Mouse (Mus musculus) cortical plate, adult 2 months (tissue): ENCODE measurements around the gene Sgf29. TPM values are rescaled to one million over a fixed set of nuclear protein-coding genes. Genes with fewer than 3 reads are reported as not detected.

Experiments used
- H3K27ac ChIP-seq: fragments of 200-500 bp; 2 replicates; pipeline ENCODE4 v1.5.1; 2012; ENCODE audit warnings: low read length, control low read depth, inconsistent platforms; ENCODE audit not compliant: insufficient read depth
- H3K4me1 ChIP-seq: fragments of 200-500 bp; 2 replicates; pipeline ENCODE4 v1.6.1; 2011; ENCODE audit warnings: low read length; ENCODE audit not compliant: control insufficient read depth, insufficient read depth
- H3K4me3 ChIP-seq: fragments of 200-500 bp; 2 replicates; pipeline ENCODE4 v1.5.1; 2011; ENCODE audit warnings: mild to moderate bottlenecking, low read length, control low read depth; ENCODE audit not compliant: insufficient read depth
- CTCF ChIP-seq: fragments of 200-500 bp; IDR thresholded peaks from 2 replicates; pipeline ENCODE4 v1.5.1; 2011; ENCODE audit warnings: mild to moderate bottlenecking, control low read depth, low read length; ENCODE audit not compliant: insufficient read depth; ENCODE audit errors: extremely low read depth
- POLR2A ChIP-seq: fragments of 200-500 bp; IDR thresholded peaks from 2 replicates; pipeline ENCODE4 v1.6.1; 2011; ENCODE audit warnings: mild to moderate bottlenecking, low read length, control low read depth; ENCODE audit not compliant: insufficient read depth; ENCODE audit errors: extremely low read depth
- polyA plus RNA-seq: library from polyadenylated mRNA; depleted of rRNA; stranded (reverse); fragments of >200 nt; gene quantifications from 2 replicates; pipeline ENCODE4 v1.2.3, GENCODE M21; 2012

The Sgf29 gene
- polyA plus RNA-seq, 1 experiment: 43.4 TPM

DNA sequence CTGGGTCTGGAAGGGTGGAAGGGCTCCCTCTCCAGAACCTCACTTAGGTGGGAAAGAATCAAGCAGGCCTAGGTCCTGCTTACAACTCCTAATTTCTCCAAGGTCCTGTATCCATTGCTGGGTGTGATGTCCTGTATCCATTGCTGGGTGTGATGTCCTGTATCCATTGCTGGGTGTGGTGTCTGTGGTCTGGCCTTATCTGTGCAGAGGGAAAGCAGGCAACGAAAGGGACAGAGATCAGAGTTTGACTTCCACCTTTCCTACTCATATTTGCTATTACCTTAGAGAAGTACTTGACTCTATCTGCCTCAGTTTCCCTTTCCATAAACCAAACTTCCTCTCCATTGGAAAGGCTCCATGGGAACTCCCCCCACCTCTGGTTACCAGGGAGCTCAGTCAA is 25.7 kb upstream of the Sgf29 start:
- no peak overlapping the region for H3K4me3 ChIP-seq
- H3K4me1 ChIP-seq: no peaks in the 10 kb centered on the region
- no peak for TF ChIP-seq POLR2A
- no peak for TF ChIP-seq CTCF
- H3K27ac ChIP-seq: no peak overlapping the region

DNA sequence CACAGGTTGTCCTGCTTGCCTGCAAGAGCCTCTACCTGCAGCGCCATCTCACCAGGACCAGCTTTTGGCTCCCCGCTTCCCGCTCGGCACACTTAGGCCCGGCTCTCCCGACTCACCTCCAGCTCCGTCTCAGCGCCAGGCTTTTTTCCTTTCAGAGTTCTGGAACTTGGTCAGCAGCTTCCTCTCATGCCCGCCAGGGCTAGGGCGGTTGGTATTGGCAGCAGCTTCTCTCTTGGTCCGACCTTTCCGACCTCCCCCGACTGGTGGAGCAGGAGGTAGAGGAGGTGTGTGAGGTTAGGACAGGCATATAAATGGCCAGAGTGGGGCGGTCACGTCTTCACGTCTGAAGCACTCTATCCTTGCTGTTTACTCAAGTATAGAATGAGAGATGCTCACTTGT is 24.3 kb upstream of the Sgf29 start:
- Histone ChIP-seq H3K27ac (no peak overlapping the region), H3K4me1 (no peaks in the 10 kb centered on the region), H3K4me3 (no peak overlapping the region)
- no peak for TF ChIP-seq CTCF
- no peak for TF ChIP-seq POLR2A

DNA sequence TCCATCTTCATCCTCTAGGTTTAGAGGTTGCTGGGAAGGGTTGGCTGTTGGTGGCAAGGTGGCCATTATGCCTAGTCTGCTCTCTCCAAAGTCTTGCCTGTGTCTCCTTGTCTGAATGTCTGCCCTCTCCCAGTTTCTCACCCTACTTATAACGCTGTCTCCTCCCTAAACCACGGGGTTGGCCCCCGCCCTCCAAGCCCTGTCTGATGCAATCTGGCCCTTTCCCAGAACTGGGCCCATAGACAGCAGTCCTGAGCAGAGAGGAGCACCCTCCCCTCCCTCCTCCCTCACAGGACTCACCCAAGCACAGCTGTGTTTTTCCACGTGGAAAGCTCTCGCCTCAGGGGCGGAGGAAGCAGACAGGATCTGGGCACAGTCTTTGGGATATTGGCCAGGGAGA is 23.7 kb upstream of the Sgf29 start:
- no peaks in the 10 kb centered on the region for H3K4me1 ChIP-seq
- H3K27ac ChIP-seq: no peak overlapping the region
- no peak overlapping the region for H3K4me3 ChIP-seq
- TF ChIP-seq CTCF (no peak), POLR2A (no peak)

DNA sequence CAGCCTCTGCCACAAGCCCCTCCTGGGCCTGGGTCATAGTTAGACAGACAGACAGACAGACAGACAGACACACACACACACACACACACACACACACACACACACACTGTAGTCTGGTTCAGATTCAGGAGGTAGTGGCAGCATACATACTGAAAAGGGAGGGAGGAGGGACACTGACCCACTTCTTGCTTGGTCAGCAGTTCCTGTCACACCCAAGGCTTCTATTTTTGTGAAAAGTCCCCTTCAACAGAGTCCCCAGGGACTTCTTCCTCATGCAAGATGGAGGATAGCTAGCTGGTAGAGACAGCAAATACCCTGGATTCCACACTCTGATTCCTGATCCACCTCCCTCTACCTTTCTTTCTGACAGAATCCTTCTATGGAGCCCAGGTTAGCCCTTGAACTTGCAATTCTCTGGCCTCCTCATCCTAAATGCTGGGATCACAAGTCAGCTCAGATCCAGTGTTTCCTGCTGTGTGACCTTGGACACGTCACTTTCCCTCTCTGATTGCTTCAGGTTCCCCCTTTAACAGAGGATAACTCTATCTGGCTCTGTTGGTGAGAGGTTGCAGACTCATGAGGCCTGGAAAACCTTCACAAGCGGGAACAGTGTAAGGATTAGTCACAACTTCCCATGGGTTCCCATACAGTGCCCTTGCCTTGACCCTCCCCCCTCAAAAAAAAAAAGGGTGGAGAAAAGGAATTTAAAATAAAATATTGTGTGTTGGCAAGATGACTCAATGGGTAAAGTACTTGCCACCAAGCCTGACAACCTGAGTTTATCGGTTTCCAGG is 23.1 kb upstream of the Sgf29 start:
- H3K27ac ChIP-seq: no peak overlapping the region
- TF ChIP-seq CTCF (no peak), POLR2A (no peak)
- no peak overlapping the region for H3K4me3 ChIP-seq
- H3K4me1 ChIP-seq: no peaks in the 10 kb centered on the region

DNA sequence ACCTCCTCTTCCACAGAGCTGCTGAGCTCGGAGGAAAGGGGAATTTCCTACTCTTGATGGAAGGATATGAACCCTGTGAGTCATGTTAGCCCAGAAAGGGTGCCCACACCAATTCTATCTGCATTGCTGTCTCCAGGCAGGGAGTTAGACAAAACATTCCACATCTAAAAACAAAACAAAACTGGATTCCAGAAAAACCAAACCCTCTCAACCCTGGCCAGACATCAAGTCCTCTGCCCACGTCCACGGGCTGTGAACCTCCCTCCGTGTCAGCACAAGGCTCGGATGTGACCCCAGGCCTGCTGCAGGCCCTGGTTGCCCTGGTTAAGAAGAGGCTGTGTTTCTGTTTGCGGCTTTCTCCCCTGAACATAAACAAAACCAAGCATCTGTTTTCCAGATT is 21.0 kb upstream of the Sgf29 start:
- H3K4me3 ChIP-seq: no peak overlapping the region
- H3K4me1 ChIP-seq: no peaks in the 10 kb centered on the region
- TF ChIP-seq CTCF (no peak), POLR2A (no peak)
- no peak overlapping the region for H3K27ac ChIP-seq

DNA sequence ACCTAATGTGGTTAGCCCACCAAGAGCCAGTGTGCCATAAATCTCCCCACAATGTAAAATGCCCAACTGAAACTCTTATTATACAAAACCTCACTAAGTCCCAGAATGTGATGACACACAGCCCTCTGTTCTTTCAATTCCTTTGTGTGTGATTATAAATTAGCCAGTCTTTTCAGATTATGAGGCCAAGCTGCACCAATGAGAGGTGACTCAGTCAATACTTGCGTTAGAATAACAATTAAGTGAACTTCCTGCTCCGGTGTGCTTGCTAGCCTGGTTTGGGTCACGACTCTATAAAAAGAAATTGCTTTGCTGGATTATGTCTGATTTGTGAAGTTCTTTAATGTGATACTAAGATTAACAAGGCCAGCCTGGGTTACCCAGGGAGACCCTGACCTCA is 19.2 kb upstream of the Sgf29 start:
- Histone ChIP-seq H3K4me1 (no peaks in the 10 kb centered on the region), H3K27ac (no peak overlapping the region), H3K4me3 (no peak overlapping the region)
- TF ChIP-seq CTCF (no peak), POLR2A (no peak)

DNA sequence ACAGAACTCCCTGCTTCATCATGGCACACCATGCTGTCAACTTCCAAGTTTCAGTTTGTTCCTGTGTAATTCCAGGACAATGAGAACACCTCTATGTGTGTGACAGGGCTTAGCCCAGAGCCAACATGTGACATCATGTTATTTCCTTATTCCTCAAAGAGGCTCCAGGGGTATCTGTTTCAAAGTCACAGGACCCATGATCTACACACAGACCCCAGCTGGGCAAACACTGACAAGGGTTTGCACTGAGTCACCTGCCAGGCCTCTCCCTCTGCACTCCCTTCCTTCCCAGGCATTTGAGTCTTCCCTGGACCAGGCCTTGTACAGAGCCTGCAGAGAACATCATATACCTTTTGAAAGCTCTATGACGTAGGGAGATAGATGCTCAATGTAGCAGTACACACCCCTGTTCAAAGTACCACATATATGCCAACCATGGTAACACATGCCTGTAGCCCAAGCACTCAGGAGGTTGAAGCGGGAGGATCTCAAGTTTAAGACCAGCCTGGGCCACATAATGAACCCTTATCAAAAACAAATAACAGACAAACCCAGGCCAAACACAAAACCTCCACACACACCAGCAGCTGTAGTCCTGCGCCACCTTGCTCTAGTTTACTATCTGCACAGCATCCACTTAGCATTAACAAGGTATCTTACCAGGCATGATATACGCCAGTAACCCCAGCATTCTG is 18.1 kb upstream of the Sgf29 start, which contains the start of gene Nupr1:
Gene Nupr1, minus strand, starts transcription at position 38 of the 695 bp plus-strand sequence.
- no peak within 1 kb of the TSS for H3K27ac ChIP-seq
- no peak within 1 kb of the TSS for H3K4me3 ChIP-seq
- no peak for TF ChIP-seq CTCF
- no peak for TF ChIP-seq POLR2A
- H3K4me1 ChIP-seq: no peaks in the 10 kb centered on the region

DNA sequence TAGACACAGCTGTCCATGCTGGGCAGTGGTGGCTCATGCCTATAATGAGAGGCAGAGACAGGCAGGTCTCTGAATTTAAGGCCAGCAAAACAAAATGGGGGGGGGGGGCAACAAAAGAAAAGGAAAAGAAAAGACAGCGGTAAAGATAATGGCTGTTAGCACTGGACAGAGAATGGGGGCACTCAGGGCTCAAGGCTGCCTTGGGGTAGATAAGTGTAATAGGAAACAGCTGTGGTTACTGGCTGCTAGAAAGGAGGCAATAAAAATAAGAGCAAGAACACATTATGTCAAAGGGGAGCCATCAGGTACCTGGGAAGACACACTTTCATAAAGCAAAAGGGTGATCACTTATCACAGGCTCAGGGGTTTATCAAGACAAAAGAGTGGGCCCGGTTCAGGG is 16.6 kb upstream of the Sgf29 start:
- Histone ChIP-seq H3K4me3 (no peak overlapping the region), H3K27ac (no peak overlapping the region), H3K4me1 (no peaks in the 10 kb centered on the region)
- TF ChIP-seq CTCF (no peak), POLR2A (no peak)

DNA sequence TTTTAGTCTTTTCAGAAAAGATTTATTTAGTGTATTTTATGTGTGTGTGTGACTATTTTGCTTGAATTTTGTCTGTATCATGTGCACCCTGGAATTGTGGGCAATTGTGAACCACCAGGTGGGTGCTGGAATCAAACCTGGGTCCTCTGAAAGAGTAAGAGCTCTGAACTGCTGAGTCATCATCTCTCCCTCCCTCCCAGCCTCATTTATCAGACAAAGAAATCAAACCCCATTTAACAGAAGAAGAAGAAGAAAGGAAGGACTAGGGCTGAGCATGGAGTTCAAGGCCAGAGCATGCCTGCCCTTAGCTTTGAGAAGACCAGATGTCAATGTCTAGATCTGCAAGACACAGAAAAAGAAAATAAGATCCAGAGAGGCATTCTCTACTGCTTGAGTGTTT is 13.7 kb upstream of the Sgf29 start:
- no peak overlapping the region for H3K27ac ChIP-seq
- H3K4me3 ChIP-seq: no peak overlapping the region
- TF ChIP-seq POLR2A (no peak), CTCF (no peak)
- no peaks in the 10 kb centered on the region for H3K4me1 ChIP-seq
